Mouse (Mus musculus) midbrain, embryonic 11.5 days (tissue): ENCODE measurements around the gene Rpl24. TPM values are rescaled to one million over a fixed set of nuclear protein-coding genes. Genes with fewer than 3 reads are reported as not detected.

Source experiments
- polyA plus RNA-seq: library from polyadenylated mRNA; unstranded; fragments of >200 nt; fragmentation: Nextera tagmentation; extraction: Ambion mirVana; gene quantifications from 2 replicates; pipeline ENCODE4 v1.2.1, GENCODE M21; 2014

The Rpl24 gene
- polyA plus RNA-seq, 1 experiment from 2014 or later, result 842 TPM

Other genes starting within 250 kb of the Rpl24 start
- gene Nfkbiz, start 127.4 kb upstream of the Rpl24 start, polyA plus RNA-seq, result 1.3 and 1.8 TPM in 2 replicates
- 1.1 TPM in 2 replicates for gene Nxpe3, start 71.0 kb upstream of the Rpl24 start, polyA plus RNA-seq
- gene Cep97, start 31.4 kb upstream of the Rpl24 start, polyA plus RNA-seq, result 18.3 and 19.7 TPM in 2 replicates
- gene Zbtb11, start 7.6 kb downstream of the Rpl24 start, polyA plus RNA-seq, result 15.9 TPM in 2 replicates
- 384 and 403 TPM in 2 replicates for gene Pcnp, start 63.5 kb downstream of the Rpl24 start, polyA plus RNA-seq
- 31.3 and 33.3 TPM in 2 replicates for gene Trmt10c, start 71.5 kb downstream of the Rpl24 start, polyA plus RNA-seq
- 37.4 and 42.8 TPM in 2 replicates for gene Senp7, start 82.1 kb downstream of the Rpl24 start, polyA plus RNA-seq
- 0.10 and 0.22 TPM in 2 replicates for gene Impg2, start 238.0 kb downstream of the Rpl24 start, polyA plus RNA-seq